Mouse (Mus musculus): Measurements from ENCODE around the gene Msto1.

GRCm38 (mm10) chr3:88905209-88905608 lies 8.6 kb downstream of the Msto1 start:
- no peak for TF ChIP-seq CTCF (IDR thresholded peaks at IDR 0.05; ENCODE audit: low read depth)
- TF ChIP-seq EP300 (IDR thresholded peaks at IDR 0.05; ENCODE audit: low read depth) = no peak
